Mouse (Mus musculus) lung, embryonic 14.5 days (tissue): ENCODE measurements around the gene Cd59b. TPM values are rescaled to one million over a fixed set of nuclear protein-coding genes. Genes with fewer than 3 reads are reported as not detected.

Experiments
- ATAC-seq: fragments of 200-750 bp; cut with Nextera tagmentation; 2 replicates; pipeline ENCODE4 v1.8.0; 2017; ENCODE audit warnings: mild to moderate bottlenecking, moderate TSS enrichment, moderate library complexity; ENCODE audit not compliant: insufficient read depth
- DNase-seq: peaks from one replicate; pipeline ENCODE4 v3.0.0-alpha.2; 2015
- H3K27ac ChIP-seq: fragments of 300-500 bp; sonication (generic); 2 replicates; pipeline ENCODE4 v1.5.1; 2014; ENCODE audit warnings: low read depth, mild to moderate bottlenecking, moderate library complexity
- H3K27me3 ChIP-seq: fragments of 300-500 bp; sonication (generic); 2 replicates; pipeline ENCODE4 v1.6.1; 2014; ENCODE audit warnings: low read length, control low read depth; ENCODE audit not compliant: insufficient read depth
- H3K36me3 ChIP-seq: fragments of 300-500 bp; sonication (generic); 2 replicates; pipeline ENCODE4 v1.6.1; 2014; ENCODE audit warnings: control low read depth; ENCODE audit not compliant: insufficient read depth
- H3K4me1 ChIP-seq: fragments of 300-500 bp; sonication (generic); 2 replicates; pipeline ENCODE4 v1.6.1; 2014; ENCODE audit warnings: antibody characterized with exemption, control low read depth; ENCODE audit not compliant: insufficient read depth
- H3K4me2 ChIP-seq: fragments of 300-500 bp; sonication (generic); 2 replicates; pipeline ENCODE4 v1.6.1; 2014; ENCODE audit warnings: mild to moderate bottlenecking
- H3K4me3 ChIP-seq: fragments of 300-500 bp; sonication (generic); 2 replicates; pipeline ENCODE4 v1.5.1; 2014; ENCODE audit warnings: low read depth, low read length
- H3K9ac ChIP-seq: fragments of 300-500 bp; sonication (generic); 2 replicates; pipeline ENCODE4 v1.6.1; 2014
- H3K9me3 ChIP-seq: fragments of 300-500 bp; sonication (generic); 2 replicates; pipeline ENCODE4 v1.6.1; 2016; ENCODE audit warnings: low read depth, low read length, control low read depth
- CTCF ChIP-seq: IDR thresholded peaks from 2 replicates; pipeline ENCODE4 v1.5.1; 2016; ENCODE audit warnings: antibody characterized with exemption, low read depth
- WGBS: fragments of 180-500 bp; shearing (Covaris S2); extraction: QIAGEN DNeasy Blood & Tissue Kit; methylation state at CpG from one replicate; pipeline ENCODE4 v1.1.7; 2014; 5-methylcytosine and 5-hydroxymethylcytosine counted together
- polyA plus RNA-seq: library from polyadenylated mRNA; unstranded; fragments of >200 nt; fragmentation: Nextera tagmentation; extraction: Ambion mirVana; gene quantifications from 2 replicates; pipeline ENCODE4 v1.2.1, GENCODE M21; 2014

Cd59b gene
- polyA plus RNA-seq, 1 experiment from 2014 or later = 4.5 TPM

DNA sequence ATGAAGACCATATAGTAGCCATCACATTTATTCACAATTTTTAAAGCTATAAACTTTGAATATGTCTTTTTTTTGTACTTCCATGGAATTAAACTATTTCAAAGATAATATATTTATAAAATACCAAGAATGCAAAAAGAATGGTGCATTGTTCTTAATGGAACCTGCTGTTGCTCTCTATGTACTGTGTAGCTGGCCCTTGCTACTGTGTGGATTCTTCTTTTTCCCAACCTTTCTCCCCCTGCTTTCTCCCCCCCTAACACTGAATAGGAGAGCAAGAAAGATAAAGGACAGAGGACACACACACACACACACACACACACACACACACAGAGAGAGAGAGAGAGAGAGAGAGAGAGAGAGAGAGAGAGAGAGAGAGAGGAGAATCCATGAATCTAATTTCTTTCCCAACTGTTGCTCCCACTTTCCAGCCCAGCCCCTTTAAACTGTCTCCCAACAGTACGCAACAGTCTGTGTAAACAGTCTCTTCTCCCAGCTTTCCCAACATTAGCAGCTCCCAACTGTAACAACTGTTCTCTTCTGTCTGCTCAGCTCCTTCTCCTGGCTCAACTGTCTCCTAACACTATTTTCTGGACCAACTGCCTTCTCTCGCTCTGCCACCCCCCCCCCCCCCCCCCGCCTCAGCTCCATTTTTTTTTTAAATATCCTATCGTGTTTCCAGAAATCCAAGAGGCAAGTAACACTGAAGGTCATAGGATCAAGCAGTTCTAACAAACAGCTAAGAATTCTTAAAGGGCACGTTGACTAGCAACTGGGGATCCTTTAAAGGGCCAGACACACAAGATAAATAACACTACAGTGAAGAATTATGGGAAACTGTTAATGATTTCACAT is 25.8 kb upstream of the Cd59b start:
- TF ChIP-seq CTCF = no peak
- DNase-seq = peak; percentile 65
- peak; percentile 81 for ATAC-seq
- H3K4me3 ChIP-seq = no peak overlapping the region
- no peak overlapping the region for H3K9ac ChIP-seq
- H3K36me3 ChIP-seq = peaks cover 39% of the 10 kb centered on the region
- H3K27me3 ChIP-seq = no peaks in the 10 kb centered on the region
- WGBS = 15% methylated on average over 5 of the region's 5 CpGs
- no peaks in the 10 kb centered on the region for H3K9me3 ChIP-seq
- H3K4me1 ChIP-seq = no peaks in the 10 kb centered on the region
- peak overlapping the region; percentile 50 for H3K27ac ChIP-seq
- H3K4me2 ChIP-seq = no peak overlapping the region

DNA sequence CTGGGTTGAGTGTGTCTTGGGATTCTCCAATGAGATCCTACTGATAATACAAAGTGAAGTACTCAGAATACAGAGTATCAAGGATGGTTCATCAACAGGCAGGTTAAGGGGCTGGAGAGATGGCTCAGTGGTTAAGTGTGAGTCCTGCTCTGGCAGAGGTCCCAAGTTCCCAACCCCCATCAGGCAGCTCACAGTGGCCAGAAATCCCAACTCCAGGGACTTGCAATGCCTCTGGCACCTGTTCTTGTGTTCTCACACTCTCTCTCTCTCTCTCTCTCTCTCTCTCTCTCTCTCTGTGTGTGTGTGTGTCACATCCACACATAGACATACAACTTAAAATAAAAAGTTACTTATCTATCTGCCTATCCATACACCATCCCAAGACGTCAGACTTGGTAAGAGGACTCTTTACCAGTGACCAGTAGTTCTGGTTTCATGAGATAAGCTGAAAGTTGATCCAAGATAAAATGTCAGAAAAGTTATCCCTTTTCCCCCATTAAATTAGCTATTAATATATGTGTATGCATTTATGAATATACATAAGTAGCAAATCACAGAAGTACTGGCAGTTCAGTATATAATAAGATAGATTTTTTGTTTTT is 25.1 kb upstream of the Cd59b start:
- DNase-seq (no peak), ATAC-seq (peak; percentile 56; the same call in 1 of the 2 replicates)
- Histone ChIP-seq H3K4me2 (no peak overlapping the region), H3K4me1 (no peaks in the 10 kb centered on the region), H3K27me3 (no peaks in the 10 kb centered on the region), H3K9me3 (no peaks in the 10 kb centered on the region), H3K36me3 (peaks cover 37% of the 10 kb centered on the region), H3K27ac (no peak overlapping the region), H3K9ac (no peak overlapping the region), H3K4me3 (no peak overlapping the region)
- WGBS = 59% methylated on average over 1 of the region's 1 CpGs
- TF ChIP-seq CTCF = no peak

DNA sequence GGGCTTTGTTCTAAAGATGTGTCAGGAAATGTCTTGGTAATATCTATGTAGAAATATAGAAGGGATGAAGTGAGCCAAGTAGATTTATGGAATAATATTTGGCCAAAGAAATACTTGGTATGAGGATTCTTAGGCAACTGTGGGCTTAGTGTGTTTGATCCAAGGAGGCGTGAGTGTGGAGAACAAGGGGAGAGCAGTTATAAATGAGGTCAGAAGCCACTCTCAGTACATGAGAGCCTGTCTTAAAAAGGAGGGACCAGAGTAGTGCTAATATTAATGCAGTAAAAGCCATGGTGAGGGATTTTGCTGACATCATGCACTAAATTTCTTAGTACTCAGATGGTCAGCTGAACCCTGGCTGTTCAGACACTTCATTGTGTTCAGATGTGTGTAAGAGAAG is 11.3 kb upstream of the Cd59b start:
- Histone ChIP-seq H3K9me3 (no peaks in the 10 kb centered on the region), H3K4me3 (no peak overlapping the region), H3K27me3 (no peaks in the 10 kb centered on the region), H3K9ac (no peak overlapping the region), H3K4me1 (no peaks in the 10 kb centered on the region), H3K36me3 (peaks cover 48% of the 10 kb centered on the region), H3K27ac (no peak overlapping the region), H3K4me2 (no peak overlapping the region)
- 76% methylated on average over 1 of the region's 1 CpGs for whole genome bisulfite sequencing
- no peak for DNase-seq
- TF ChIP-seq CTCF = no peak
- no peak for ATAC-seq

DNA sequence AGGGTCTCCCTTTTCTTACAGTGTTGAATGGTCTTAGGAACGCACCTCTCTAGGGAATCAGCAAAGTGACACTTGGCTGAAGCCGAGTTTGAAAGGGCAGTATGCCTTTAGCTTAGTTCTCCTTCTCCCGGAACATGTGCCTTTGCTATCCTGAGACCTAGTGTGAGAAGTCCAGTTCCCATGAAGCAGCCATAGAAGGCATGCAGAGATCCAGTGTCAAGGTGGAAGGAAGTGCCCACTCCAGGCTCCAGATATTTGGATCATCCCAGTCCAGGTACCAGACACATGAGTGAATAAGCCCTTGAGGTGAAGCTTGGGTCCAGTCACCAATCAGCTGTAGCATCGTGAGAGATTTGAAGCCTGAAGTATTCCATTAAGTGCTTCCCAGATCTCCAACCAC is 10.7 kb upstream of the Cd59b start:
- ATAC-seq = no peak
- Histone ChIP-seq H3K27ac (no peak overlapping the region), H3K4me3 (no peak overlapping the region), H3K27me3 (no peaks in the 10 kb centered on the region), H3K36me3 (peaks cover 43% of the 10 kb centered on the region), H3K4me2 (no peak overlapping the region), H3K9me3 (no peaks in the 10 kb centered on the region), H3K4me1 (no peaks in the 10 kb centered on the region), H3K9ac (no peak overlapping the region)
- 87% methylated on average over 4 of the region's 4 CpGs for WGBS
- TF ChIP-seq CTCF = no peak
- no peak for DNase-seq

- TF ChIP-seq CTCF = no peak
Observed at GRCm38 (mm10) chr2:104059786-104060185, 9.9 kb upstream of the Cd59b start.

DNA sequence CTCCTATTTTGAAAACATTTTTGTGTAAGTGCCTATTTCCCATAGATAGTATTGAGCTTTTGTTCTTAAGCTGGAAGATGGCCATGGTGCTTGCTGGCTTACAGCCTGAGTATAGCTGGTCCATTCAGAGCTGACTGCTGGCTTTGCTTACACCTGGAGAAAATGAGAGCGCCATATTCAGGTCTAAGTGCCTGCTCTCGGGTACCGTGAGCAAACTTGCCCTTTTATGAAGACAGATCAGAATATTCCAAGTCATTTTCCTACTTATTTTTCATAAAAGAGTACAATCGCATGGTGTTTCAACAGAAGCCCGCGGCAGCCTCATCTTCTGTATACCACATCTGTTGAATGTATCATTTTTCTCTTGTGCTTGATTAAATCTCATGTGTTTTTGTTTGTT is 8.7 kb upstream of the Cd59b start:
- DNase-seq = no peak
- ATAC-seq = no peak
- Histone ChIP-seq H3K27me3 (no peaks in the 10 kb centered on the region), H3K9ac (no peak overlapping the region), H3K4me2 (no peak overlapping the region), H3K4me1 (no peaks in the 10 kb centered on the region), H3K27ac (no peak overlapping the region), H3K4me3 (no peak overlapping the region), H3K9me3 (no peaks in the 10 kb centered on the region), H3K36me3 (peaks cover 26% of the 10 kb centered on the region)
- TF ChIP-seq CTCF = no peak
- 96% methylated on average over 6 of the region's 6 CpGs for WGBS

More at GRCm38 (mm10) chr2:104059786-104060185, 9.9 kb upstream of the Cd59b start:
- H3K4me2 ChIP-seq = no peak overlapping the region
- no peaks in the 10 kb centered on the region for H3K27me3 ChIP-seq
- H3K36me3 ChIP-seq = peaks cover 34% of the 10 kb centered on the region
- WGBS = 44% methylated on average over 10 of the region's 10 CpGs
- H3K9me3 ChIP-seq = no peaks in the 10 kb centered on the region
- no peaks in the 10 kb centered on the region for H3K4me1 ChIP-seq
- H3K9ac ChIP-seq = no peak overlapping the region
- ATAC-seq = no peak
- H3K4me3 ChIP-seq = no peak overlapping the region
- DNase-seq = peak; percentile 23
- no peak overlapping the region for H3K27ac ChIP-seq

- no peak for ATAC-seq
- Histone ChIP-seq H3K9me3 (no peaks in the 10 kb centered on the region), H3K27me3 (no peaks in the 10 kb centered on the region), H3K36me3 (peaks cover 26% of the 10 kb centered on the region), H3K4me2 (no peak overlapping the region), H3K27ac (no peak overlapping the region), H3K4me3 (no peak overlapping the region), H3K4me1 (no peaks in the 10 kb centered on the region), H3K9ac (no peak overlapping the region)
- TF ChIP-seq CTCF = no peak
- no peak for DNase-seq
Observed at GRCm38 (mm10) chr2:104062665-104063064, 7.0 kb upstream of the Cd59b start.
